Mouse (Mus musculus) CD4-positive, CD25-positive, alpha-beta regulatory T cell, adult 4 months (primary cell): ENCODE measurements around the gene Rabac1. TPM values are rescaled to one million over a fixed set of nuclear protein-coding genes. Genes with fewer than 3 reads are reported as not detected.

Experiments used
- ATAC-seq: one replicate; pipeline ENCODE4 v1.8.0; 2017
- polyA plus RNA-seq, 2 experiments: library from polyadenylated mRNA; unstranded; fragments of 100-300 nt; shearing (Covaris generic); gene quantifications; one replicate each; pipeline ENCODE4 v1.2.1; 2017

The Rabac1 gene
- polyA plus RNA-seq, 2 experiments from 2014 or later, result 187 to 237 TPM

GRCm38 (mm10) chr7:24978781-24979180 is 6.2 kb upstream of the Rabac1 start:
- no peak for ATAC-seq

GRCm38 (mm10) chr7:24974893-24975595 is 2.5 kb upstream of the Rabac1 start:
- peak; percentile 35 for ATAC-seq

- ATAC-seq, result no peak
These were observed 1.3 kb upstream of the Rabac1 start for GRCm38 (mm10) chr7:24973902-24974301.

- no peak for ATAC-seq
These were observed 654 bp upstream of the Rabac1 start for GRCm38 (mm10) chr7:24973208-24973607.

GRCm38 (mm10) chr7:24971261-24971971 is 1.1 kb downstream of the Rabac1 start:
- ATAC-seq, result peak; percentile 2

GRCm38 (mm10) chr7:24970341-24970740 is 2.2 kb downstream of the Rabac1 start:
- ATAC-seq, result no peak

GRCm38 (mm10) chr7:24969805-24970204 is 2.7 kb downstream of the Rabac1 start:
- ATAC-seq, result no peak

GRCm38 (mm10) chr7:24968463-24968862 is 4.1 kb downstream of the Rabac1 start:
- ATAC-seq, result no peak

- no peak for ATAC-seq
These were observed 4.6 kb downstream of the Rabac1 start for GRCm38 (mm10) chr7:24967966-24968365.

GRCm38 (mm10) chr7:24964897-24965535 is 7.5 kb downstream of the Rabac1 start:
- ATAC-seq, result peak; percentile 66

GRCm38 (mm10) chr7:24964288-24964687 is 8.3 kb downstream of the Rabac1 start:
- no peak for ATAC-seq

- no peak for ATAC-seq
These were observed 17.3 kb downstream of the Rabac1 start for GRCm38 (mm10) chr7:24955226-24955625.

GRCm38 (mm10) chr7:24954450-24954849 is 18.1 kb downstream of the Rabac1 start:
- ATAC-seq, result peak; percentile 74

GRCm38 (mm10) chr7:24953966-24954365 is 18.6 kb downstream of the Rabac1 start:
- ATAC-seq, result no peak

GRCm38 (mm10) chr7:24949958-24950623 is 22.5 kb downstream of the Rabac1 start:
- ATAC-seq, result peak; percentile 59

- ATAC-seq, result no peak
These were observed 23.8 kb downstream of the Rabac1 start for GRCm38 (mm10) chr7:24948774-24949173.

- no peak for ATAC-seq
These were observed 25.1 kb downstream of the Rabac1 start for GRCm38 (mm10) chr7:24947316-24948048.

- peak; percentile 68 for ATAC-seq
These were observed 28.1 kb downstream of the Rabac1 start, which contains the start of gene Gm4881 for GRCm38 (mm10) chr7:24944257-24944950. Gene Gm4881 (minus strand): TSS chr7:24944494.

- ATAC-seq, result no peak
These were observed 28.9 kb downstream of the Rabac1 start for GRCm38 (mm10) chr7:24943641-24944040.

GRCm38 (mm10) chr7:24931651-24932050 is 40.9 kb downstream of the Rabac1 start:
- ATAC-seq, result no peak

GRCm38 (mm10) chr7:24930475-24930874 is 42.1 kb downstream of the Rabac1 start:
- ATAC-seq, result no peak
